Mouse (Mus musculus) heart, postnatal 36 days (tissue): ENCODE measurements at regions not wholly inside any gene's neighbourhood (a gene's known extent, or its start where the extent isn't known, plus 50 kb on each side); places are given as distances from the start of the nearest gene placed in this dataset.

Experiments
- DNase-seq, 2 experiments: peaks; one replicate each; pipeline ENCODE4 v3.0.0; 2021 to 2022
- intact Hi-C: fragments of 180-260 bp; cut with DNase I; formaldehyde crosslinking; loops from one replicate; pipeline ENCODE4 v1.15.1; 2025

DNA sequence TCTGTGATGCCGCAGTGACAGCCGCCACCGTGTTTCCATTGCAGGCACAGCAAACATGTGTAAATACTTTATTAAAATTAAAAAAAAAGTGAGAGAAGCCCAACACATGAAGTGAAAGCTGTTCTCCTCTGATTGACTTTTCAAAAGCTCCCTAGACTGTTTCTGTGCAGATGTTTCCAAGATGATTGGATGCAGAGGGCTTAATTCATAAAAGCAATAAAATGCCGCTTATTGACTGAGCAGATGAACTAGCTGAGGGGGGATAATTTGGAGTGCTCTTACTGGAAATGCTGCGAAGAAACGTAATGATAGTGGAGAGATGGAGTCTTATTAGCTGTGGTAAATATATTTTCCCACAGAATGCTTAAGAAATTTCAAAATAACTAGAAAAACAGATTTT lies 170.4 kb downstream of the Rnf144a start:
- DNase-seq: no peak
- intact Hi-C loops: no loop called here

DNA sequence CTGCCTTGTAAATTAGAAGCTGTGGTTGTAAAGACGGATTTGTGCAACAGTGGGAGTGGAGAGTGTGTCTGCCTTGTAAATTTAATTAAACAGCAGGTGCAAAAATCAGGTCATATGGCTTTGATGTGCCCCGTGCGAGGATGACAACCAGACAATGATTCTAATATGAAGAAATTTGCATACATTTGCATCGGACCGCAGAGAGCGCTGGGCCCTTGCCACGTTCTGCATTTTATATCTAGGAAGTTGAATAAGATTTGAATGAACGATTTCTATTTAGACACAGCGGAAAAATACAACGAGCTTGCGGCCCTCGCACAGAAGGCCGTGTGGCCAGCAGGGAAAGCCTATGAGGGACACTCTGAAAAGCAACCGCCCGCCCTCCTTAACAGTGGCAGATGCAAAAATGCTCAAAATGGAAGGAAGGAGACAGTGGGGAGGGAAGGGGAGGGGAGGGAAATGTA lies 187.5 kb downstream of the Rnf144a start:
- intact Hi-C loops: loop anchor here (5.0 kb wide), 1 partner anchor 1200 kb away; no protein-coding TSS in a partner anchor
- DNase-seq: no peak

- DNase-seq: peak; percentile 7 to 9
- intact Hi-C loops: loop anchor here (1.0 to 5.0 kb wide), 2 partner anchors 362 to 1199 kb away; no protein-coding TSS in a partner anchor
These were observed 188.7 kb downstream of the Rnf144a start for GRCm38 (mm10) chr12:26226363-26226762.

GRCm38 (mm10) chr12:26212447-26212846 lies 202.6 kb downstream of the Rnf144a start:
- intact Hi-C loops: no loop called here
- no peak for DNase-seq

DNA sequence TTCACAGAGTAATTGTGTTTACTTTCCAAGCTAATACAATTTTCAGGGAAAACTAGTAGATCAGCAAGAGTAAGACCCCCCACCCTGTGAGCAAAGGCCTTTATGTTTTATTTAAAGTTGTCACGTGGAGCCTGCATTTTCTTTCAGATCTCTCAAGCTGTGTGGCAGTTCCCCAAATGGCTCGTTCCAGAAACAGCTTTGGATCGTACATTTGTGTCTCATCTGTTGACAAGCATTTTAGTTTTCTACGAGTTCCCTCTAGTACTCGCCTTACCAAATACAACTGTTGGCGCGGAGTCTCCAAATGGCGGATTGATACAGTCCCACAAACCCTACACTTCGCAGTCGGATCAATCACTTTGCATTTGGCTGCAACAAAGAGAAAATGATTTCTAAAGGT lies 203.6 kb downstream of the Rnf144a start:
- no peak for DNase-seq
- intact Hi-C loops: no loop called here

DNA sequence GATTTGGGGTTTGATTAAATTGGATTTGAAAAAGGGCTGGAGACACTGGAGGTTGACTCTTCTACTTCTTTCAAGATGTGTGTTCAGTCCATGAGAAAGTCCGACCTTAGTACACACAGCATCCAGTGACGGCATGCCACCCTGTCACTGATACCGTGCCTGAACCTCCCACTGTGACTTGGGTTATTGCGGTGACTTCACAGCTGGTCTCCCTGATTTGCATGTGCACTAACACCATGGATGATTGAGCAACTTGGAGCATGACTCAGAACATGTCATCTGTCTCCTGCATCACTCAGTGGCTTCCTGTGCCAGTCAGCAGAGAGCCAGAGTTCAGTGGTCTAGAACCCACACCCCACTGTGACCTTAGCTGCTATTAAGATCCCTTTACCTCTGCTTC lies 208.3 kb downstream of the Rnf144a start:
- intact Hi-C loops: no loop called here
- DNase-seq: no peak

GRCm38 (mm10) chr12:26206036-26206435 lies 209.0 kb downstream of the Rnf144a start:
- no peak for DNase-seq
- intact Hi-C loops: no loop called here

DNA sequence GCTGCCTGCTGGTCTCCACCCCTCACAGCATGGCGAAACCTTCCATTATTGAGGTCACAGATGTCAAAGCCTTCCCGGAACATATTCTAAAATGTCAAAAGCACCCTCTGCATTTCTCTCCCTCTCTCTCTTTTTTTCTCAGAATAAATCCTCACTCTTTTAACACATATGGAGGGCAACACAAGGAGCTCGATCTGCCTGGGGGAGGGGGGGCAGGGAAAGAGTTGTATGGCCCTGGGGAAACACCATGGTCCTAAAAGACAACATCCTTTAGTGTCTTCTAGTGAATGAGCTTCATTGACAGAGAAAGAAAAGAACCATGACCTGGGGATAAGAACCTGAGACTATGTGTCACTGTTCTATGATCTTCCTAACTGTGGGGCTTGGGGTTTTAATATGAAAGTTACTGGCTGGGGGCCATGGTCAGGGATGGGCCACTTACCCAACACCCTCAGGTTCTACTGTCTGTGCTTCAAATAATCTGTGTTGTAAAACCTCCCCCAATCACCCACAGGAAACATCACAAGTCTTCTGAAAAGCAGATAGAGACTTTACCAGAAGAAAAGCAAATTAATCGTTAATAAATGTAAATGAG lies 223.0 kb downstream of the Rnf144a start:
- DNase-seq: no peak
- intact Hi-C loops: no loop called here

DNA sequence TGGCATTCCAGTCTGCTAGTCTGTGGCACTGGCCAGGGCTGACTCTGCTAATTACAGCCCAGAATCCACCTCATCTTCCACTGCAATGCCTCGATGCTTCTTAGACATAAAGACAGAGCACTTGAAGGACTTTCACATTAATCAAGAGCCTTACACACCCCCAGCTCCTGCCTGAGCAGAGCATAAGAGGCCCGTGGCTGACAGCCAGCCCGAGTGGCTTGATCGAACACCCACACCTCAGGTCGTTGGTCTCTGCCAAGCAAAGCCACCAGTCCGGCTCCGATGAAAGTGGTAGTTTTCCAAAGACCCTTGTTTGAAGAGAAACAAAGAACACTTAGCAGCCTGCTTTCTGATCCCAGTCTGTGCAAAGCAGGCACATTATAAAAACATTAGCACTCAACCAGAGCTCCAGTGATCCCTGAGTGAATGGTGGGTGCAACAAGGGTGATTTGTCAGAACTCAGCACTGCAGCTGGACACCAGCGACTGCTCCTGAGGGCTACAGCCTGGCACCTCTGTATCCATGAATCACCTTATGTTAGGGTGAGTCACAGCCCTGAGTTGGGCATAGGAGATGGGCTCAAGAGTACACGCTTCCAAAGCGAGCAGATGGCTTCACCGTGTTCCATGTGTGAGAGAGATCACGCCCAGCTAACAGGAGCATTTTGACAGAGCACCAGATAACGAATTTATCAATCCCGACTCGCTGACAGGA lies 223.6 kb downstream of the Rnf144a start:
- intact Hi-C loops: no loop called here
- no peak for DNase-seq

DNA sequence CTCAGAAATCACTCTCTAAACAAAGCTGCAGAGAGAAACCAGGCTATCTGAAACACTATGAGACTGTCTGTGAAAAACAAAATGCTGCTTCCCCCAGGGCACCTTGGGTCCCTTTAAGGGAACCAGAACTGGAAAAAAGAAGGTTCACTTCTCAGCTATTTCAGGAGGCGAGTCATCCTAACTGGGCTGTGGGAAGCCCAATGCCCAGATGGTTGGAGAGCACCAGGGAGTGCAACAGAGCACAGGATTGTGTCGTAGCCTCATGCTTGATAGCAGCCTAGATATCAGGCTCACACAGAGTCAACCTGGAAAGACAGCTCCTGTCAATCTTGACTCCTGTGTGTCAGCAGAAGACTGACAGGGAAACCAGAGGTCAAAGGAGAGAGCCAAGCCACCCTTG lies 226.1 kb downstream of the Rnf144a start:
- intact Hi-C loops: no loop called here
- no peak for DNase-seq

- intact Hi-C loops: no loop called here
These were observed 227.8 kb downstream of the Rnf144a start for GRCm38 (mm10) chr12:26187091-26187862.

GRCm38 (mm10) chr12:26184701-26185460 lies 230.2 kb downstream of the Rnf144a start:
- DNase-seq: no peak
- intact Hi-C loops: no loop called here

More at GRCm38 (mm10) chr12:26187091-26187862, 227.8 kb downstream of the Rnf144a start:
- no peak for DNase-seq

DNA sequence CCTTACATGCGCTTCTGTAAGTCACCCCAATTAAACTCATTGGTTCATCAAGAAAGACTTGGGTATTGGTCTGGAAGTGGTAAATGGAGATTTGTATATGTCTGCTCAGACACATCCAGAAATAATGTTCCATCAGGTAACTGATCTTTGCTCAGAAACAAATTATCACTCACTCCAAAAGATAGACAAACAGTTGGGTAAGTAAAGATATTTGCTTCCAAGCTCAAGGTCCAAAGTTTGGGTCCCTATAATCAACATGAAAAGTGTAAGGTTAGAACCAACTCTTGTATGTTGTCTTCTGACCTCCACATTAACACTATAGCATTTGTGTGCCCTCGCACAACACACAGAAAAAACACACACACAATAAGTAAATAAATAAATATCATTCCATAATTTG lies 232.0 kb downstream of the Rnf144a start:
- no peak for DNase-seq
- intact Hi-C loops: no loop called here

GRCm38 (mm10) chr12:26180846-26181245 lies 234.2 kb downstream of the Rnf144a start:
- intact Hi-C loops: no loop called here
- DNase-seq: no peak

- DNase-seq: no peak
These were observed 238.8 kb downstream of the Rnf144a start for GRCm38 (mm10) chr12:26176231-26176662.

DNA sequence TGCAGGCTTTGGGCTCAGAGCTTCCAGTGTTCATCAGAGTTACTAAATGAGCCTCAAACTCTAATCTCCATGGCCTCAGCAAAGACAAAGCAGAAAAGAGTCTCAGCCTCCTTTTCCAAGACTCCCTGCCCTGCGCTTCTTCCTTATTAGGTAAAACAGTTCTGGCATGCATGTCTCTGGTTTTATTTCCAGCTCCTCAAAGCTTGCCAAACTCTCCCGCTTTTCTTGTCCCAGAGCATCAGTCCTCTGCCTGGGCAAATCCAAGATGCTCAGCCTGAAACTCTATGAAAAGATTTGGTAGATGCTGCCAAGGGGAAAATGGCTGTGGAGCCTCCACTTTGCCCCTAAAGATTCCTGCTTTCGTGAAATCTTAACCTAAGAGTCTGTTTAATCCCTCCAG lies 251.6 kb downstream of the Rnf144a start:
- intact Hi-C loops: no loop called here

More at GRCm38 (mm10) chr12:26176231-26176662, 238.8 kb downstream of the Rnf144a start:
- intact Hi-C loops: no loop called here

GRCm38 (mm10) chr12:26160861-26161615 lies 254.0 kb downstream of the Rnf144a start:
- DNase-seq: no peak
- intact Hi-C loops: no loop called here

More for the DNA sequence above, 251.6 kb downstream of the Rnf144a start:
- DNase-seq: no peak

DNA sequence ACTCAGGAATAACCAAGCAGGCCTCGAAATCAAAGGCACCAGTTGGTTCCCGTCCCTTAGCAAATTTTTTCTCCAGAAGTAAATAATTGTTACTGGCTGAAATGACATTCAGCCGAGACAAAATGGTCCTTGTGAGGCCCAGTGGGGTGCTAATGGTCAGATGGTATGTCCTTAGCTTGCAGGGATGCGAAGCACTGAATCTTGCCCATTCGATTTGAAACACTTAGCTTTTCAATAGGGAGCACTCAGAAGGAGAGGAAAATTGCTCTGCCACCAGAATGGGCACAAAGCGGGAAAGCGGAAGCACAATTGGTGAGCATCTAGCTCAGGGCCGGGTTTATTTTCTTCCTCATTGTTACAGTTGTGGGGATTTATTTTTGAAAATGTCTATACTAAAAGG lies 262.1 kb downstream of the Rnf144a start:
- no peak for DNase-seq
- intact Hi-C loops: no loop called here

DNA sequence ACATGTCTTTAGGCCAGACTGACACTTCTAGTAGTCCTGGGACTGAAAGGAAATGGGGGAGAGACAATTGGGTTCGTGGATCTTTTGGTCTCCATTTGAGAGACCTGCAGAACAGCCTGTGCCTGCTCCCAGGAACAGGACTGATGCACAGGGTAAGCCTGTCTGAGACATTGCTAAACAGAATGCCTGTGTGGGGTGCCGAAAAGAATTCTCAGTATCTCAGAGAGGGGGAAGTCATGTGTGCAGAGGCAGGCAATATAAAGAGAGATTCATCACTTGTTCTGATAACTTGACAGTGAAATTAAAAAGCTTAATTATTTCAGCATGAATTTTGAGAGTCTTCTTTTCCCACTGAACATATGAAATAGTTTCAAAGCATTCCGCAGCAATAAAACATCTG lies 268.7 kb downstream of the Rnf144a start:
- no peak for DNase-seq
- intact Hi-C loops: no loop called here
